Mouse (Mus musculus): Measurements from ENCODE around the gene Bnc2.

- TF ChIP-seq CTCF (IDR thresholded peaks at IDR 0.05; ENCODE audit: extremely low read depth, insufficient read depth, low read length) (no peak), POLR2A (IDR thresholded peaks at IDR 0.05; ENCODE audit: extremely low read depth, insufficient read depth, low read length) (no peak)
Measured at GRCm38 (mm10) chr4:84427955-84428354, 247.1 kb downstream of the Bnc2 start.
